Mouse (Mus musculus): ENCODE measurements around the gene Mob3b. TPM values are rescaled to one million over a fixed set of nuclear protein-coding genes. Genes with fewer than 3 reads are reported as not detected.
A peak's percentile ranks its signal among the peaks of the same experiment; 100 is the strongest.

Gene Mob3b
- polyA plus RNA-seq, 1 experiment from 2014 or later: 8.5 TPM

DNA sequence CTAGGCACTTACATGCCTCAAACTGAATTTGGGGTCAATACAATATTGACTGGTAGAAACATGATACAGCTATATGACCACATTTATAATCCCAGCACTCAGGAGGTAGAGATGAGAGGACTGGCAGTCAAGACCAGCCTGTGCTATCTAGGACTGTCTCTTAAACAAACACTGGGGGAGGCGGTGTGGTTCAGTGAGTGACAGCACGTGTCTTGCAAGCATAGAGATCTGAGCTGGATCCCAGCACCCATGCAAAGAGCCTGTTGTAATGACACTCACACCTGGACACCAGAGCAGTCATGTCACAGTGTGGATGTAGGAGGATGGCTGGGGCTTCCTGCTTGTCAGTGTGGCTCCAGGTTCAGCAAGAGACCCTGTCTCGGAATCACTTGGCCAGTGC lies 124.5 kb downstream of the Mob3b start:
- no peak; the same call in 1 of the 2 replicates for ATAC-seq (ENCODE audit: insufficient read depth)
- H3K27ac ChIP-seq (replicated peaks): no peak overlapping the region

GRCm38 (mm10) chr4:35031623-35032022 lies 125.7 kb downstream of the Mob3b start:
- no peak overlapping the region for H3K4me2 ChIP-seq
- H3K4me1 ChIP-seq (replicated peaks): 0 out of 2 replicates have a peak, but pooled peaks cover 4% of the 10 kb centered on the region
- ATAC-seq (ENCODE audit: insufficient read depth): no peak
- H3K27ac ChIP-seq (replicated peaks): no peak overlapping the region
- no peak overlapping the region for H3K4me3 ChIP-seq (replicated peaks)
- H3K36me3 ChIP-seq (replicated peaks): no peaks in the 10 kb centered on the region
- 56% methylated on average over 3 of the region's 3 CpGs for WGBS (ENCODE audit: insufficient replicate concordance)
- H3K27me3 ChIP-seq: no peaks in the 10 kb centered on the region
- H3K9ac ChIP-seq: no peak overlapping the region
- H3K9me3 ChIP-seq (replicated peaks): no peaks in the 10 kb centered on the region

More for the DNA sequence above, 124.5 kb downstream of the Mob3b start:
- WGBS (ENCODE audit: insufficient replicate concordance): 66% methylated on average over 3 of the region's 3 CpGs
- H3K27me3 ChIP-seq: no peaks in the 10 kb centered on the region
- H3K9me3 ChIP-seq (replicated peaks): no peaks in the 10 kb centered on the region
- 0 out of 2 replicates have a peak, but pooled peaks cover 4% of the 10 kb centered on the region for H3K4me1 ChIP-seq (replicated peaks)
- H3K4me3 ChIP-seq (replicated peaks): no peak overlapping the region
- no peak overlapping the region for H3K4me2 ChIP-seq
- no peaks in the 10 kb centered on the region for H3K36me3 ChIP-seq (replicated peaks)
- no peak overlapping the region for H3K9ac ChIP-seq

GRCm38 (mm10) chr4:35031141-35031540 lies 126.1 kb downstream of the Mob3b start:
- Histone ChIP-seq H3K9me3 (replicated peaks) (no peaks in the 10 kb centered on the region), H3K4me3 (replicated peaks) (no peak overlapping the region), H3K27ac (replicated peaks) (no peak overlapping the region), H3K9ac (no peak overlapping the region), H3K4me1 (replicated peaks) (0 out of 2 replicates have a peak, but pooled peaks cover 4% of the 10 kb centered on the region), H3K4me2 (no peak overlapping the region), H3K27me3 (no peaks in the 10 kb centered on the region), H3K36me3 (replicated peaks) (no peaks in the 10 kb centered on the region)
- 69% methylated on average over 5 of the region's 5 CpGs for WGBS (ENCODE audit: insufficient replicate concordance)
- no peak for ATAC-seq (ENCODE audit: insufficient read depth)

DNA sequence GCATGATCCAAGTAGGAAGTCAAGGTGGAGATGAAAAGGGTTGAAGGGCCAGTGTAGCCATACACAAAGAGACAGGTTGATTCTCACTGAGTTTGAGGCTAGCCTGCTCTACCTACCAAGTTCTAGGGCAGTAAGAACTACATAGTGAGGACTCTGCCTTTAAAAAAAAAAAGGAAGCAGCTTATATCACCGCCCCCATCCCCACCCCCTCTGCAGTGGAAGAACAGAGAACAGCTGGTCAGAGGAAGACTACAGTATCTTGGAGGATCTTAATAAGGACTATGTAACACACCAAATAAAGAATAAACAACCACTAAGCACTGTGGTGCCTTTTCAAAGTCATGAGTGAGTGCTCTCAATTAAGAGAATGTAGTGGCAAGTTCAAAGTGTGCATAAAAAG lies 138.9 kb downstream of the Mob3b start:
- H3K27ac ChIP-seq (replicated peaks): no peak overlapping the region
- H3K27me3 ChIP-seq: no peaks in the 10 kb centered on the region
- WGBS (ENCODE audit: insufficient replicate concordance): 18% methylated on average over 1 of the region's 1 CpGs
- no peak overlapping the region for H3K4me3 ChIP-seq (replicated peaks)
- no peak for ATAC-seq (ENCODE audit: insufficient read depth)
- H3K9ac ChIP-seq: no peak overlapping the region
- no peak overlapping the region for H3K4me2 ChIP-seq
- H3K9me3 ChIP-seq (replicated peaks): no peaks in the 10 kb centered on the region
- H3K36me3 ChIP-seq (replicated peaks): no peaks in the 10 kb centered on the region
- no peaks in the 10 kb centered on the region for H3K4me1 ChIP-seq (replicated peaks)

DNA sequence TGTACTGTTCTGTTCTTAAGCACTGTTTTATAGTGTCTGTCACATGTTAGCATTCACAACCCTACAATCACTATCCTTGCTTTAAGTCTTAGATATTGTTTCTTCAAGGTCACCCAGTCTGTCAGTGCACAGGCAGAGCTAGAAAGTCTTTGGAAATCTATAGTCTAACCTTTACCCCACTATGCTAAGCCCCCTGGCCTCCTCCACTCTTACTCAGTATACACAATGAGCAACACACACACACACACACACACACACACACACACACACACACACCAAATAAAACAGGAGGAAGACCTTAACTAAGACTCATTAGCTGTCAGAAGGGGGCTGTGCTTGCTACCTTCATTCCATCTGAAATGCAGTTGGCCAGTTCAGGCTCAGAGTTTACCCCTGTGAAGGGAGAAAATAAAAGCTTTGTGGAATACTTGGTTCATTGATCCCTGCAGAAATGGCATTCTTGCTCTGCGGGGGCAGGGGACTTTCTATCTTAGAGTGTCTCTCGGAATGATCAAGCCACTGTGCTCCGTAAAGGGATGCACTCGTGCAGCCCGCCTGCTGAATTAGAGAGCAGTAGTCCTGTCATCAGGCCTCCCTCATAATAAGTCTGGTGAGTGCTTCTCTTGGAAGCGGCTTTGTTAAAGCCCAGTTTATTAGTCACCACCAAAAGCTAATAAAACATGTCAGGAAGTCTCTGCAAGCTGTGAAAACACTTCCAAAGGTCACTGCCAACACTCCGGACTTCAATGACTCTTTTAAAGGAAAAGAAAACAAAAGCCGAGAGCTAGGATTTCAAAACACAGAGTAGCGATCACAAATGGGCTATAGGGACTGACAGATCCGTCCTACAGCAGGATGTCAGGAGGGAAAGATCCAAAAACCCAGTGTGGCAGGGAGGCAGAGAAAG lies 144.6 kb downstream of the Mob3b start:
- Histone ChIP-seq H3K9me3 (replicated peaks) (no peaks in the 10 kb centered on the region), H3K9ac (no peak overlapping the region), H3K4me2 (peak overlapping the region; percentile 20; the same call in 1 of the 2 replicates), H3K4me3 (replicated peaks) (no peak overlapping the region), H3K27me3 (no peaks in the 10 kb centered on the region), H3K27ac (replicated peaks) (peak overlapping the region; percentile 55; the same call in 1 of the 2 replicates), H3K4me1 (replicated peaks) (no peaks in the 10 kb centered on the region), H3K36me3 (replicated peaks) (no peaks in the 10 kb centered on the region)
- peak; percentile 34; the same call in 1 of the 2 replicates for ATAC-seq (ENCODE audit: insufficient read depth)
- WGBS (ENCODE audit: insufficient replicate concordance): 38% methylated on average over 10 of the region's 10 CpGs

GRCm38 (mm10) chr4:35006541-35007260 lies 150.6 kb downstream of the Mob3b start:
- no peak overlapping the region for H3K4me2 ChIP-seq
- WGBS (ENCODE audit: insufficient replicate concordance): 55% methylated on average over 11 of the region's 11 CpGs
- no peak for ATAC-seq (ENCODE audit: insufficient read depth)
- no peak overlapping the region for H3K4me3 ChIP-seq (replicated peaks)
- H3K4me1 ChIP-seq (replicated peaks): no peaks in the 10 kb centered on the region
- H3K36me3 ChIP-seq (replicated peaks): no peaks in the 10 kb centered on the region
- no peak overlapping the region for H3K9ac ChIP-seq
- no peak overlapping the region for H3K27ac ChIP-seq (replicated peaks)
- no peaks in the 10 kb centered on the region for H3K27me3 ChIP-seq
- no peaks in the 10 kb centered on the region for H3K9me3 ChIP-seq (replicated peaks)

DNA sequence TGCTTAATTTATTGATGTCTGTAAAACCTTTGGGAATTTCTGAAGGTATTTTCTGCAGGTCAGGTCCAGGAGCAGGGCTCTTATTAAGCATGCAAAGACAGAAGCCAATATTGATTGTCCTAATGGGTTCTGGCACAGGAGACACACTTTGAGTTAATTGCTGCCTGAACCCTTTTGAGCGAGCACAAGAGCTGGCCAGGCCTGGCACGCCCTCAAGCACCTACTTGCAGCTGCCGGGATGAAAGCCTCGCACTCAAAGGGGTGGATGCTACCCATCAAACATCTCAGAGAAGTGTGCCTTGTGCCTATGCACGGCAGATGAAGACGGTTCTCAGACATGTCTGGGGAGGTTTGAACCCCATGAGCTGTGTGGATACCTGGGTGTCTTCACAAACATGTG lies 151.2 kb downstream of the Mob3b start:
- Histone ChIP-seq H3K4me2 (no peak overlapping the region), H3K9ac (no peak overlapping the region), H3K27ac (replicated peaks) (no peak overlapping the region), H3K4me3 (replicated peaks) (no peak overlapping the region), H3K4me1 (replicated peaks) (no peaks in the 10 kb centered on the region), H3K9me3 (replicated peaks) (no peaks in the 10 kb centered on the region), H3K36me3 (replicated peaks) (no peaks in the 10 kb centered on the region), H3K27me3 (no peaks in the 10 kb centered on the region)
- 64% methylated on average over 6 of the region's 6 CpGs for WGBS (ENCODE audit: insufficient replicate concordance)
- ATAC-seq (ENCODE audit: insufficient read depth): no peak

DNA sequence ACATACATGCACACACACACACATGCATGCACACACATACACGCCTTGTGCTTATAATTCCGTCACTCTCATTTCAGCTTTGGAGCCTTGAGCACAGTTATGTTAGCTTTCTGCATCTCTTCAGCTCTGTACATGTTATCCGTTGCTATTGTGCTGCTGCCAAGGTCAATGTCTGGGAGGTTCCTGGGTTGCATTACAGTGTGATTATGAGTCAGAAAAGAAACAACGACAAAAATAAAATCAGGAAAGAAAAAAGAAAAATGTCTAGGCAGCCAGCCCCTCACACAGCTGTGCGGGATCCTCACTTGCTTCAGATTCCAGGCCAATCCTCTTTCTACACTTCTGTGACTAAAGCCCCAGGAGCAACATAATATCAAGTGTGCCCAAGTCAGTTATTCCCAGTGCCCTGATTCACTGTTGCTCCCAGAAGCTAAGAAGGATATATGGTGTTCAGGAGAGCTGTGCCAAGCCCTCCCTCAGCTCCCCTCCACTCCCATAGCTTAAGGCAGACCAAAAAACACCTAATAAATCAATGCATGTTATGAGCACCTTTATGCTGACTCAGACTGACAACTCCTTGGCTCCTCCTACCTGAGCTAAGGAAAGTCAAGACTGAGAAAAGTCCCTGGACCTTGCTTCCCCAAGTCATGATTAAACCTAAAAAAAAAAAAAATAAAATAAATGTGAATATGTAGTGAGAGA lies 152.1 kb downstream of the Mob3b start:
- H3K4me1 ChIP-seq (replicated peaks): no peaks in the 10 kb centered on the region
- no peaks in the 10 kb centered on the region for H3K36me3 ChIP-seq (replicated peaks)
- H3K27ac ChIP-seq (replicated peaks): no peak overlapping the region
- H3K4me2 ChIP-seq: no peak overlapping the region
- no peaks in the 10 kb centered on the region for H3K27me3 ChIP-seq
- ATAC-seq (ENCODE audit: insufficient read depth): no peak
- H3K4me3 ChIP-seq (replicated peaks): no peak overlapping the region
- no peak overlapping the region for H3K9ac ChIP-seq
- no peaks in the 10 kb centered on the region for H3K9me3 ChIP-seq (replicated peaks)
- 67% methylated on average over 5 of the region's 5 CpGs for WGBS (ENCODE audit: insufficient replicate concordance)

DNA sequence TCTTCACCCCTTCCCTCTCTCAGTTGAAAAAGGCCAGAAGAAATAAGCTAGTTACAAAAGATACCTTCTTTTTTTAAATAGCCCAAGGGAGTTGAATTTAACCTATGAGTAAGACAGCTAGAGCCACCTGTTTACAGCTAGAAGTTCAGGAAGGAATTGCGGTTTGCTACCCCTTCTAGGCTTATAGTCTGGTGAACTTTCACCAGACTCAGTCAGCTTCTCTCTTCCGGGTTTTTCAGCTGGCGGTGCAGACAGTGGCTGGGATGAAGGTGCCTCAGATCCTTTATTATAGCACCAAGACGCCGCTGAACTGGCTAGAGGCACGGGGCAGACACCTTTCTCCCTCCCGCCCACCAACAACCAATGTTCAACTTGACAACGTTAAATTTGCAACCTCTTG lies 152.8 kb downstream of the Mob3b start:
- no peaks in the 10 kb centered on the region for H3K4me1 ChIP-seq (replicated peaks)
- no peak overlapping the region for H3K9ac ChIP-seq
- no peak overlapping the region for H3K4me3 ChIP-seq (replicated peaks)
- no peak overlapping the region for H3K4me2 ChIP-seq
- ATAC-seq (ENCODE audit: insufficient read depth): no peak
- H3K36me3 ChIP-seq (replicated peaks): no peaks in the 10 kb centered on the region
- 60% methylated on average over 8 of the region's 8 CpGs for WGBS (ENCODE audit: insufficient replicate concordance)
- H3K27ac ChIP-seq (replicated peaks): no peak overlapping the region
- no peaks in the 10 kb centered on the region for H3K9me3 ChIP-seq (replicated peaks)
- no peaks in the 10 kb centered on the region for H3K27me3 ChIP-seq

DNA sequence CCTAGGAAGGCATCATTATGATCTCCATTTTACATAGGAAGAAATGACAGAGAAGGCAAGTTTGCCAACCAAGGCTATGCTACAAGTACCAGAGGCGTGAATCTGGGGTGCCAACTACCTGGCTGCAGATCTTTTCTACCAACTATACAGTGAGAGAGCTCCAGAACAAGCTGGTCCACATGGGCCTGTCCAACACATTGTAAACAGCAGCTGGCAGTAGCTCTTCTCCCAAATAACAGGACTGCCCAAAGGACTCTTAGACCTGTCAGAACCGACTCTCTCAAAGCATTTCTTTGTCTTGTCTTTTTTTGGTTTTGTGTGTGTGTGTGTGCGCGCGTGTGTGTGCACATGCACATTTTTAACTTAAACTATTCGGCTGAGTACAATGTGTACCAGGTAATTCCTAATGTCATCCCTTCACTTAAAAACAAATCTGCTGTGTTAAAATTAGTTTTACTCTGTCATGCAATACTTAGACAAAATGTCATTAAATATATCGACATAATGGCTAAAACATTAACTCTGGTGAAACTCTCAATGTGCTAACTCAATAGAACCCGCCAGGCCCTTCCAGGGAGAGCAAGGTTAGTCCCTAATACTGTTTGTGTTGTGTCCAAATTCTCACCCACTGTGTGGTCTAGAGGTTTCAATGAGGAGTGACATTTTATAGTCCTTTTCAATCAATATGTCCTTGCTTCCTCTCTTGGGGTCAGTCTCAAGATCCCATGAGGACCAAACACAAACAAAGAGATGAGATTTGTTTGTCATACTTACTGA lies 153.5 kb downstream of the Mob3b start:
- Histone ChIP-seq H3K36me3 (replicated peaks) (no peaks in the 10 kb centered on the region), H3K4me3 (replicated peaks) (no peak overlapping the region), H3K4me2 (no peak overlapping the region), H3K27me3 (no peaks in the 10 kb centered on the region), H3K4me1 (replicated peaks) (no peaks in the 10 kb centered on the region), H3K9me3 (replicated peaks) (no peaks in the 10 kb centered on the region), H3K27ac (replicated peaks) (0 out of 2 replicates have a peak overlapping the region, but pooled peaks have one; percentile 16), H3K9ac (no peak overlapping the region)
- WGBS (ENCODE audit: insufficient replicate concordance): 67% methylated on average over 8 of the region's 8 CpGs
- peak; percentile 63 for ATAC-seq (ENCODE audit: insufficient read depth)
